Mouse (Mus musculus): ENCODE results near the gene Dbf4.

The Dbf4 gene

GRCm38 (mm10) chr5:8366771-8367613 is 55.5 kb downstream of the Dbf4 start:
- peak; percentile 24 for DNase-seq (ENCODE audit: low read depth, low spot score)

- DNase-seq (ENCODE audit: low read depth, low spot score): peak; percentile 14
Measured at GRCm38 (mm10) chr5:8362361-8362760, 60.2 kb downstream of the Dbf4 start.

- DNase-seq (ENCODE audit: low read depth, low spot score): no peak
Measured at GRCm38 (mm10) chr5:8357677-8358076, 64.8 kb downstream of the Dbf4 start.

GRCm38 (mm10) chr5:8356885-8357651 is 65.4 kb downstream of the Dbf4 start:
- DNase-seq (ENCODE audit: low read depth, low spot score): no peak

GRCm38 (mm10) chr5:8356326-8356725 is 66.2 kb downstream of the Dbf4 start:
- no peak for DNase-seq (ENCODE audit: low read depth, low spot score)

- no peak for DNase-seq (ENCODE audit: low read depth, low spot score)
Measured at GRCm38 (mm10) chr5:8349557-8349956, 73.0 kb downstream of the Dbf4 start.
